Mouse (Mus musculus) left cerebral cortex, adult 8-10 months (tissue): ENCODE data around the gene Gm45521. TPM values are rescaled to one million over a fixed set of nuclear protein-coding genes. Genes with fewer than 3 reads are reported as not detected.

Source experiments
- DNase-seq, 2 experiments: peaks; one replicate each; pipeline ENCODE4 v3.0.0; 2022; ENCODE audit warnings: low spot score in 2 of 2
- total RNA-seq, 4 experiments: library from RNA; stranded (reverse); gene quantifications; 2 replicates each; pipeline ENCODE4 v1.2.4; 2022

Gene Gm45521
- total RNA-seq: under 1 TPM in 1 of 4 experiments, not detected in 3; 0.59 TPM

DNA sequence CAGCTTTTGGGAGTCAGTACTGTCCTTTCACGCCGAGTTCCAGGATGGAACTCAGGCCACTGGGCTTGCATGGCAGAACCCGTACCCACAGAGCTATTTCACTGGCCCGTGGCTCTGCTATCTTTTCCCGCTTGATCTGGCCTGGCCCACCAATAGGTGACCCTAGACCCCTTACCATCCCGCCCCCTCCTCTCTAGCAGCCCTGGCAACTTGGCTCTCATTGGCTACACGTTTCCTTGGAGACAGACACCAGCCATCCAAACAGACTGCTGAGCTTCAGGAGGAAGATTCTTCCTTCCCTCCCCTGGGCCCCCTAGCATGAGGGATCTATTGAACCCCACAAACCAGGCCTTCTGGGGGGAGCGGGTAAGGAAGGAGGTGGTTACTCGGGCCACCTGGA, at the start of gene Gm45521:
Gene Gm45521, plus strand, starts transcription at position 240 of the 400 bp plus-strand sequence.
- no peak for DNase-seq

DNA sequence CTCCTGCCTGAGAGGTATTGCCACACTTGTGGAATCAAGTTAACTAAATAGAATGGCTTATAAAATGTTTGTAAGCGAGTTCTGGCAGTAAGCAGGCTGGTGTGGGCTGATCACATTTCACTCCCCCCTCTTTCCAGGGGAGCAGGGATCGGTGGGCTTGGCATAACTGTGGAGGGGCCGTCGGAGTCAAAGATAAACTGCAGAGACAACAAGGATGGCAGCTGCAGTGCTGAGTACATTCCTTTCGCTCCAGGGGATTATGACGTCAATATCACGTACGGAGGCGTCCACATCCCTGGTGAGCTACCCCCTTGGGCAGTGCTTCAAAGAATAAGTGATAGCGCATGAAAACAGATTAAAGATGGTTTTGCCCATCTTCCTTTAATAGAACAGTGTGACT, 47.6 kb upstream of the Gm45521 start:
- DNase-seq: no peak

DNA sequence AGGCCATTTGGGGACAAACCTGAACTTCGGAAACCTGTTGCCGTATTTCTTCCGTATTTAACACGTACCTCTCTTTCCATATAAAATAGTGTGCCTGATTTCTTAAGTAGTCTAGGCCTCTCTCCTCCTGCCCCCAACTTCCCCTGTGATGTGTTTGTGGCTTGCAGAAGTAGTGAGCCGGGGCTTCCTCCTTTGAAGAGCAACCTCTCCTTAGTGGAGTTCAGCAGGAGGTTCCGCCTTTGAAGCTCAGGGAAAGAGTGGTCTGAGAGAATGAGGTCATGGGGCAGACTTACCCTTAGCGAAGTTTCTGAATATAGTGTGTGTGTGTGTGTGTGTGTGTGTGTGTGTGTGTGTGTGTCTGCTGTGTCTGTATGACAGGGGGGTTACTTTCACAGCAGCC, 43.2 kb upstream of the Gm45521 start:
- no peak for DNase-seq

DNA sequence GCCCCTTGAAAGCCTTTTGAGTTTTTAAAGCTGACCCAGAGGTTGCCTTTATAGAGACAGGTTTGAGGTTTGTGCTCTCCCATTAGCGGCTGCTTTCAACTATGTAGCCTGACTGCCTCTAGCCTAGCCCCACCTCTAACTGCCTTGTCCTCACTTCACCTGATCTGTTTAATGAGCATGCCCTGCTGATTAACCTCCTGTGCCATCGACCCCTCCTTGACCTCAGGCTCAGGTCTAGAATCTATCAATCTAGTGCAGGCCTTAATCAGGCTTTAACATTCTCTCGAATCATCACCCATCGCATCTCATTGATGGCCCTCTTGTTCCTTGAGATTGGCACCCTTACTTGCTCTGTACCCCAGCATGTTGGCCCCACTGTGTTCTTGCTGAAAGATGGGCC, 42.6 kb upstream of the Gm45521 start:
- no peak for DNase-seq

DNA sequence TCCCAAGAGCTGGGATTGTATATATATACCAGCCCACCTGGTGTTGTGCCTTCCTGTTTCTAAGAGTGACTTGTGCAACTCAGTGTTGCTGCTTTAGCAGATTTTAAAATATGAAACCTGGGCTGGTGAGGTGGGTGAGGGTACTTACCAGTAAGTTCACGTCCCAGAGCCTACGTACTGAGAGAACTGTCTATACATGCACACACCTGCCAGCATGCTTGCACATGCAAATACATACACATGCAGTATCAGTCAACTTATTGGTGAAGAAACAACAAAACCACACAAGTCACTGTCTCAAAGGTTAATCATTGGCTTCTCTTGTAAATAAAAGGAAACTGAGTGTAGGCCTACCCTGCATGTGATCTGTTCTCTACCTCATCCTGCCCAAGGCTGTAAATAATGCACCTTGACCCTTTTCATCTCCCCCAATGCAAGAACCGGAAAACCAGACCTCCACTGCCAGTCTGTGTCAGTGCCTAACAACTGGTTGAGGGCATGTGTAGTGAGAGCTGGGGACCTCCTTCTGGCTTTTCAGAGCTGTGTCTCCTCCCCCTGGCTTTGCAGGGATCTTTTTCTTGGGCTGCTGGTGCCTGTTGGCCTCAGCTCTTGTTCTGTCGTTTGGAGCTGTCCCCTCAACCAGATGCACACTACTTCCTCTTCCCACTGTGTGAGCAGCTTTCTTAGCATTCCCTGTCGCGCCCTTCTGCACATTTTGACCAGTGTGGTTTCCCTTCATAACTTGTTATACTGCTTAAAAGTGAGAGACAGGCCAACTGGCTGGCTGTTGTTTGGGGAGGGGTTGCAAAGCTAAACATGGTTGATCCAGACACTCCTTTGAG, 38.7 kb upstream of the Gm45521 start:
- no peak for DNase-seq

DNA sequence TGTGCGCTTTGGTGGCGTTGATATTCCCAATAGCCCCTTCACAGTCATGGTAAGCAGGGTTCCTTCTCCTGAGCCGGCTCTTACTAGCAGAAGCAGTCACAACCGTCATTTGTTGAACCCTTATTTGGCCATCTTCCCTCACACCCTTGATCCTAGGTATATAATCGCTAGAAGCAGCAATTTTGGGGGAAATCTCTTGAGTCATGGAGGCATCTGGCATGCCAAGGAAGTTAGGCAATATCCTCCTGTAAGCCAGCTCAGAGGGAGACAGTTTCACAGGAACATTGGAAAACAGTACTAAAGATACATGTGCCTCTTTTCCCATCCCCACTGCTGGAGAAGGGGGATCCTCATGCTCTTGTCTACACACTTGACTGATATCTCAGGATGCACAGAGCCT, 37.8 kb upstream of the Gm45521 start:
- DNase-seq: no peak

DNA sequence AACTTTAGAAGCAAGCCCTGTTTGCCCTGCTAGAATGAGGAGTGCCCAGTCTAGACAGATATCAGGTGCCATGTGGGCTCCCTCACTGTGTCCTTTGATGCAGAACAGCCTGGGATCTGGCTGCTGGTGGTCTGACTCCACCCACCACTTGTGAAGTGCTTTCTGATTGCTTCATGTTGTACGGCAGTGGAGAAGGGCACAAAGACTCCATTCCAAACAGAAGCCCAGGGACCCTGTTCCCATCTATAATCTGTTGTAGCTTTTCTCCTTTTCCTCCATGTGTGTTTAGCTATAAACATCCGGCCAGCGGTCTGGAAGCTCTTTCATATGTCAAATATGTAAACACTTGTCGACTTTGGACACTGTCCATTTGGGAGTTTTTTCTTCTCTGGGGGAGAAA, 37.2 kb upstream of the Gm45521 start:
- DNase-seq: no peak

DNA sequence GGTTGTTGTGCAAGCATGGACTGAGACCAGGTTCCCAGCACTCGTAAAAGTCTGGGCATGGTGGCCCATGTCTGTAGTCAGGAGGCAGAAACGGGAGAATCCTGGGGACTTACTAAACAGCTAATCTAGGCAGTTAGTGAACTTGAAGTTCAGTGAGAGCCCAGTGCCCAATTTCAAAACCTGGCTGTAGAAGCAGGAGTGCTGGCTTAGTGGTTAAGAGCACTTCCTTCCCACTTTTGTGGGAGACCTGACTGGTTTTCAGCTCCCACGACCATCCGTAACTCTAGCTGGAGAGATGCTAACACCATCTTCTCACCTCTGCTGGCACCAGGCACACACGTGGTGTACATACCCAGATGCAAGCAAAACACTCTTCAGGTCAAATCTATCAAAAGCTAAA, 35.6 kb upstream of the Gm45521 start:
- DNase-seq: no peak

DNA sequence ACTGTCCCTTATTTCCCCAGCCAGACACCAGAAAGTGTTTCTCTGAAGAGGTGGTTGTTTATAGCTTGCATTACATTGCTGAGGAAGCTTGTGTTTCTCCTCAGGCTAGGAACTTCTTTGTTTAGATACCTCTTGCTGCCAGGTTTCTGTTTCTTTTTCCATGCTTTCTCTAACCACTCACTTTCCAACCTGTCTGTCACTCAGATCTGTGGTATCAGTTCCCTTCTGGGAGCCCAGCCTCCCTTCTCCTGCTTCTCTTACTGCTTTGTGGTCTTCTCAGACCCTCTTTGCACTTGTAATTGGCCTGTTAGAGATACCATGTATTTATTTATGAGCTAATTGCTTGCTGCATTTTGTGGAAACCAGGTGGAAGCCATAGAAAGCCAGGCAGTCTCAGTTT, 33.5 kb upstream of the Gm45521 start:
- no peak for DNase-seq

DNA sequence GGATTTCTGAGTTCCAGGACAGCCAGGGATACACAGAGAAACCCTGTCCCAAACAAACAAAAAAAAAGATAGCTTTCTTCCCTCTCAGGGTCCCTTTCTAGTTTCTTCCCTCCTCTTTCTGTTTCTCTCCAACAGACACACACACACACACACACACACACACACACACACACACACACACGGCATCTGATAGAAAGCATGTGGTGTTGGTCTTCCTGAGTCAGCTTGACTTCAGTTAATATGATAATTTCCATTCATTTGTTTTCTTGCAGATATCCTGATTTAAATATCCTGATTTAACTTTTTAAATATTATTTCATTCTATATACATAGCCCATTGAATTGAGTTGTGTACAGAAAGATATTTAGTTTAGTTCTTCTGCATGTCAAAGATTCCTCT, 28.7 kb upstream of the Gm45521 start:
- no peak for DNase-seq

DNA sequence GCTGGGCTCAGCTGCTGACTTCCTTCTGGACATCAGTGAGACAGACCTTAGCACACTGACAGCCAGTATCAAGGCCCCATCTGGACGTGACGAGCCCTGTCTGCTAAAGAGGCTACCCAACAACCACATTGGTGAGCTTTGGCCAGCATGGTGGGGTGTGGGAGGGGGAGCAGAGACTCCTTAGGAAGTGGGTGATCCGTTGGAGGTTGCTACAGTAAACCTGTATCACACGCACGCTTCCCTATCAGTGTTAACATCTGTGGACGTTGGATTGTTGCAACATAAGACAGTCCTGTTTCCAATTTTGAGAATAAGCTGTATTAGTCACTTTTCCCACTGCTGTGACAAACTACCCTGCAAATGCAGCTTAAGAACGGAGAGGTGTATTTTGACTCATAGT, 28.1 kb upstream of the Gm45521 start:
- no peak for DNase-seq

DNA sequence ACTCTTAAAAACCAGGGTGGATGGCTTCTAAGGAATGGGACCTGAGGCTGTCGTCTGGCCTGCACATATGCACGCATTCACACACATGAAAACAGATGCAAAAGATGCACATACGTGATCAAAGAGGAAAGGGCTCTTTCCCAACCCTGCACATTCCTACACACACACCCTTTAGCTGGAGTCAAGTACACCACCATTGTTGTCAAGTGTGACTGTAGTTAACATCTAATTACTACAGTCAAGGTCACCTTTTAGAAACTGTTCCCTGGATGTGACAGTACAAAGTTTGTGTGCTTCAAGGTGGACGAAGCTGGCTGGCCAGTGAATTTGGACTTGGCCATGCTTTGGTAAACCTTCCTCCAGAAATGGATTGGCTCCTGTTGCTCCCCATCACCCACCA, 24.9 kb upstream of the Gm45521 start:
- DNase-seq: no peak

DNA sequence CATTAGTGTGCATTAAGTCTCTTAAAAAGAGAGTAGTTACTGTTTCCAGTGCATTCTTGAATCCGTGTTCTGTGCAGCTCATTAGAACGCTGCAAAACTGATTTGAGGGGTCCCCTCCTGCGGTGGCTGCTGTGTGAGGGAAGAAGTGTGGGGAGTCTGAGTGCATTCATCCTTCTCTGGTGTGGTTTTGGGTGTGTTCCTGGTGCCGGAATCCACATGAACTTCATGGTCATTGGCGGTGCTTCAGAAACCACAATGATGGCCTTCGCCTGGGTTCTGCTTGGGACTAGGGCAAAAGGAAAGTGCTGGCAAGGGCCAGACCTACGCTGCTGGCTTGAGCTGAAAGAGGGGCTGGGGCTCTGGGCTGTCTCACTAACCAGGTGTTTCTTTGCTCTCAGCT, 22.9 kb upstream of the Gm45521 start:
- DNase-seq: no peak

DNA sequence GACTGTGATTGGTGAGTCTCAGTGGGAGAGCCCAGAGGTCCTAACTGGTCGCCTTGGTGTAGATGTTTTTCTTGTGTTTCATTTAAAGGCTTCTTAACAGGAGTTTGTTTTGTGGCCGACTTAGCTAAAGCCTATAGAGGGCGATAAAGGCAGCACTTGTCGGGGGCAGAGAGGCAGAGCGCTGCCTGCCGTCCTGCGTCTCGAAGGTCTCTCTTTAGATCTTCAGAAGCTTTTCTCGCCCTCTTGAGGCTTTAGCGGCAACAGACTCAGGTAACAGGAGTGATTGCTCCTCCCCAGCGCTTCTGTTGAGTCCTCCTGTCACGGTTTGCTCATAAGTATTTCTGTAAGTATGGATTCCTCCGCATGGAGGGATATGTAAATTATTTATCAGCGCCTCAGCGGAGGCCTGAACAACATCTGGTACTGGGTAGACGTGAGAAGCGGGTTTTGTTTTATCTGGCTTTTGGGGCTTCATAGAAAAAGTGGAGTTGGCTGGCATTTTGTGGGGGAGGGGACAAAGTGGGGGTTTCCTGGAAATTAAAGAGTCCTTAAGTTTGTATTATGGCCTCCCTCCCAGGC, 19.9 kb upstream of the Gm45521 start:
- DNase-seq: no peak

DNA sequence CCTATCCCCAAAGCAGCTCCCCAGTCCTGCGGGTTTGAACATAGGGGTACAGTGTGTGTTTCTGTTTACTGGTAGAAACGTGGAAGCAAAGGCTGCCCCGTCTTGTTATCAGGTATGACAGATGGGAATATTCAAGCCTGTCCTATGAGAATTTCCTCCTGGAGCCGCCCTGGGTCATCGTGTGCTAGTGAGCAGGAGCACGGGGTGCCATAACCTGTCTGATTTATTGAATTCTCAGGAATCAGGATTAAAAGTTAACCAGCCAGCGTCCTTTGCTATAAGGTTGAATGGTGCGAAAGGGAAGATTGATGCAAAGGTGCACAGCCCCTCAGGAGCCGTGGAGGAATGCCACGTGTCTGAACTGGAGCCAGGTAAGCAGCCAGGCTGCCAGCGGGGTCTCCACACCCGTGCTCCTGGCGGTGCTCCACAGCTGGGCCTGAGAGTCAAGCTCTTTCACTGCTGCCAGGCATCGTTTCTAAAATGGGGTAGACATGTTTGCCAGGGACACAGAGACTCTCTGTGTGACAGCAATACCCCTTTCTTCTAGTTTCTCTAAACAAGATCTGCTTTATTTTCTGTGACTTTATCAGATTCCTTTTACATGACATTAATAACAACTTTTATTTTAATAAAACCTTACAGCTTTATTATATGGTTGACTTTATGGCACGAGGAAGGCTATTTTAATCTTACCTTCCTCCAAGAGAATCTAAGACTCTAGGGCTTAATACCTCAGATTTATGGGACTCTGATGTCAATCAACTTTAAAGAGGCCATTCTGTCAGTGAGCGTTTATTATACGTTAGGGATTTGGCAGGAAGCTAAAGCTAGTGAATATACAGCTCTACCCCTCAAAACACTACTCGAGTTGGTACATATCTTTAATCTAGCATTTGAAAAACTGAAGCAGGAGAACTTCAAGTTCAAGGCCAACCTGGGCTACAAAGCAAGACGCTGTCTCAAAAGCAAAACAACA, 18.0 kb upstream of the Gm45521 start:
- no peak for DNase-seq

DNA sequence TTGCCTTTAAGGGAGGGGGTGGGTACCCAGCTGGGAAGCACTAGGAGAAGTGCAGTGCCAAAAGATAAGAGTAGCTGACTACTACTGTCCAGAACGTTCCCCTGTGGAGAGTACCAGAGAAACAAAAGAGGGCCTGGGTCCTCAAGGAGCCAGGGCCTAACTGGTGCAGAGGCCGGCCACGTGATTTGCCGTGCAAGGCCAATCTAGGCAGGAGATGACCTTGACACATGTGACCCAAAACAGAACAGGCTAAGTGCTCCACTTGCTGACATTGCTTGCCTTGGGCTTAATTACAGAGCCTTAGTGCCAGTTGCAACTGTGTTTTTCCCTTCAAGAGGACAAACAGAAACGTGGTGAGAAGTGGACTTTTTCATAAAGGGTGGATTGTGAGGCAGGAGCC, 15.7 kb upstream of the Gm45521 start:
- DNase-seq: no peak

DNA sequence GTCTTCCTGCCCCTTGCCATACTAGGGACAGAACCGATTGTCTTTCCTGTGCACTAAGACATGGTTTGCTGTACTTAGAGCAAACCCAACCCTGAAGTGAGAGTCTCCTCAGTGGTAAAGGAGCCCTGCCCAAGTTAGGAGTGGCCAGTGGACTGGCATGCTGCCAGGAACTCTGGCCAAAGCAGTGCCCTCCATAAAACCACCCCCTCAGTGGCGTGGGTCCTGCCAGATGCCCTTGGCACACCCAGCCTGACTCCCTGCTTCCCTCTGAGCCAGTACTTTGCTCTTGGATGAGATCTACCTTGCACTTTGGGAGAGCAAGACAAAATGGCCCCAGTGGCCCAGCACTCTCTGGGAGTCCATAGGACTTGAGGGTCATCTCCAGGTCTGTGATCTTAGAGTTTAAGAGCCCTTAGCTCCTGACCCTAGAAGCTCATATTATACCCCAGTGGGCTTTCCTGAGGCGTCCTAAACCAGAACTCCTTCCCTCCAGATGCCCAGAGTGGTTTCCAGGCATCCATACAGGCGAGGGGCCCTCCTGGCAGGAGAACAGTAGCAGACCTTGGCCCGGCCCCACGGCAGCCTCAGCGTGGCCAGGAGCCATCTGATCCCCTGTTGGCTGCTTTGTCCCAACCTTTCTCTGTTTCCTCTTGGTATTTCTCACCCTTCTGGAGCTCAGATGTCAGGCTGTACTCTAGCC, 13.8 kb upstream of the Gm45521 start:
- DNase-seq: no peak

DNA sequence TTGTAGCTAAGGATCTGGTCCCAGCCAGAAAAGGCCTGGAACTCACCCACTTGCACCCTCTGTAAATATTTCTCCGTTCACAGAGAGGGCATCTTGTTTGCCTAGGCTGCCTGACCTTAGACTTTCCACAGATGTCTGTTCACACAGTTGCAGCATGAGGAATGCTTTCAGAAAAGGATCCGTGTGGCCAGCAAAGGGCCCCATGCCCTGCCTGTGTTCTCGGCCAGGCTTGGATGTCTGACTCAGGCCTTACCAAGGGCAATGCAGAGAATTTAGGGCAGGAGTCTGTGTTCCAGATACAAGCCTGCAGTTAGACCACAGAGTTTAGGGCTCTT, 13.3 kb upstream of the Gm45521 start:
- DNase-seq: no peak

DNA sequence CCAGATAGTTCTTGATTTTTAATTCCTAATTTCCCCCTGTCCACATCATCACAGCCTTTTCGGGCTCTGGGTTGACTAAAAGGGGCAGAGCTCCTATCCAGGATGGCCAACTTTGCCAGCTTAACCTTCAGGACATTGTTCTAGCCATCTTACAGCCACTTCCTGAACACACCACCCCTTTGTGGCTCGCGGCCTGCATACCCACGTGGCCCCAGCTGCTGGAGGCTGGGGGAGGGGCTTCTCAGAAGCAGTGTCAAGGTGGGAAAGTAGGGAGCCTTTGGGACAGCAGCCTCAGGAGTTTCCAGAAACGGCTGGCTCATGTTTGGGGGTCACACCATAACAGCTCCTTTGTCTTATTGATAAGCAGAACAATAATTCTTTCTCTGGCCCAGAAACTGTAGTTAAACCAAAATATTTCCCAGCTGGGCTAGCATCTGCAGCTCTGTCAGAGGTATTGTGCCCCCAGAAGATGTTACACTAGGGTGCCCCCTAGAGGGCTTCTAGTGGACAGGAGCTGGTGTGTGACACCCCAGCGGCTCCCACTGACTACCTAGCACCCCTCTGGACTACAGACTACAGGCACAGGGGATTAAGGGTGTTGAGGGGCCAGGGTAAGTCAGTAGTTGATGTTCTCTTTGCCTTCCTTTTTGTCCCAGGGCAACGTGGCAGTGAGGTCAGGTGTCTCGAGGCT, 12.6 kb upstream of the Gm45521 start:
- no peak for DNase-seq

DNA sequence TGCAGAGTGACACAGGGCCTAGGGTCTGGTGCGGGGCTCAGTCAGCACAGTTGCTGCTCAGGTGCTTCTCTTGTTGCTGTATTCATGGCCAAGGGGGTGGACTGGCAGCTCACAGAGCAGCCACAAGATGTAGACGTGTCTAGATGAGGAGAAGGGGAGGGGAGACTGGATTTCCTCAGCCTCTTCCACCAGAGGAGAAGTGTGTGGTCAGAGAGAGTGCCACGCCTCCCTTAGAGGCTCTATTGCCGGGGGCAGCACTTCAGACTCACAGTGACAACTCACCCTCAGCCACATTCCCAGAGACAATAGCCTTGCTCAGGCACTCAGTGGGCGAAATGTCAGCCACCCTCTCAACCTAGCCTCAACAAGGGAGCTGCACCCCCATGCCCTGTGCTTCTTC, 11.8 kb upstream of the Gm45521 start:
- DNase-seq: no peak

DNA sequence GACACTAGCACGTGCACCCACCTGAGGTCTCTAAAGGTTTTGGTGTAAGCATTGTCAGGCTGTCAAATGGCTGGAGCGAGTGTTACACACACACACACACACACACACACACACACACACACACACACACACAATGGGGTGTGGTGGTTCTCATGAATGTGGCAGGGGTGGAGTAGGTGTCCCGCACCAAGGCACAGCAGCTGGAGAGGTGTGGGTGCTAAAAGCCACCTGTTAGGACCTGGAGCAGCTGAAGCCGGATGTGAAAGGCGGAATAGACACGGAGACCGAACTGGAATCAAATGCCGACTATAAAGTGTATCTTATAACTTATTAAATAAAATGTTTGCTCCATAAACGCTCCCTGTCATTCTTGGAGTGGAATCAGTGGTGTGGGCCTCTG, 5.9 kb upstream of the Gm45521 start:
- DNase-seq: no peak
